Mouse (Mus musculus): Measurements from ENCODE around the gene Mad1l1.

- TF ChIP-seq POLR2A (IDR thresholded peaks at IDR 0.05; ENCODE audit: control insufficient read depth in 1 of 2, insufficient read depth in 1 of 2, low read depth in 1 of 2, low read length in 2 of 2, poor library complexity in 1 of 2) (no peak), POLR2AphosphoS5 (IDR thresholded peaks at IDR 0.05; ENCODE audit: borderline replicate concordance, low read depth, low read length) (no peak), TBP (IDR thresholded peaks at IDR 0.05; ENCODE audit: low read depth, low read length) (no peak)
These were observed 149.6 kb downstream of the Mad1l1 start for GRCm38 (mm10) chr5:140171710-140172109.

All from MEL (cell line).